Mouse (Mus musculus): ENCODE results near the gene Nol6.

Gene Nol6

DNA sequence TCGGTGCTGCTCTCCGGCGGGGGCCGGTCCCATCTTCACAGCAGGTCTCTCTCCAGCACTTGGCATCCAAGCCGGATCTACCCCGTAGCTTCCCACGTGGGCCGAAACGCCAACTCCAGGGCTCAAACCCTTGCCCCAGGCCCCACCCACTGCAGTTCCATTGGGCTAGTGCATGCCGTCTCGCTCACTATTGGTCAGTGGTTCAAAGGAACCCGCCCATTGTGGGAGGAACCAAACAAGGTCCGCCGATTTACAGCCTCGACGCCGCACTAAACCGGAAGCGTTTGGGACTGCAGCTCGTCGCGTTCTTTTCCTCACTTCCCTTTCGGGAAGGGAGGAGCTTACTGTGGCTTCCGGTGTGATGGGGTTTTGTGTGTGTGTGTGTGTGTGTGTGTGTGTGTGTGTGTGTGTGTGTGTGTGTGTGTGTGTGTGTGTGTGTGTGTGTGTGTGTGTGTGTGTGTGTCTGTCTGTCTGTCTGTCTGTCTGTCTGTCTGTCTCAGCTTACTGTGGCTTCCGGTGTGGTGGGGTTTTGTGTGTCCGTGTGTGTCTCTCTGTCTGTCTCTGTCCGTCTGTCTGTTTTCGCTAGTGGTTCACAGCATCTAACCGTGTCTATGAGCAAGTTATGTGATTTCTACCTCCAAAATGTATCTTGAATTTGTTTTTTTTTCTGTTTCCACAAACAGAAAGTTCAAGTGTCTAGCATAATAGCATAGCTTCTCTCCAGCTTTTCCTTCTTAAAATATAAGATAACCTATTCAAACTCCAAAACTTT lies at the start of gene Nol6:
Gene Nol6 (minus strand): TSS at position 276 of the 772 bp plus-strand sequence.
- POLR2A ChIA-PET = interaction anchor here (0.5 to 3.0 kb wide), 117 partner anchors 8 to 1875 kb away, joined by 3 to 45 read pairs (median 4); partner anchors contain the start of genes Aqp3 (in 3 of the 4), Ubap2 (in 3 of the 4), B4galt1 (in 1 of the 4) and Bag1 (in 1 of the 4)

DNA sequence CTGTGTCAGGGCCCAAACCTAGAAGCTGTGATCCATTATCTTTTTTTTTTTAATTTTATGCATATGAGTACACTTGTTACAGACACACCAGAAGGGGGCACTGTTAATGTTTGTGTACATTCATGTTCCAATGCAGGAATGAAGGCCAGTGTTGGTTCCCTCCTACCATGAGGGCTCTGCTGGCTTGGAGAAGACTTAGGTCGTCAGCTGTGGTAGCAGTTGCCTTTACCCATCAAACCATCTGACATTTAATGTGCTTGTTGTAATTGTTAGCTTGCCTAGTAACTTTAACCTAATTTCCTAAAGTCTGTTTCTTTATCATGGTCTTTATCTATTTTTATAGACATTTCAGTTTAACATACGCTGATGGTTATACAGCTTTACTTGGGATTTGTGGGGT lies 46.7 kb upstream of the Nol6 start:
- POLR2A ChIA-PET = interaction anchor here in 3 of 4 experiments (0.7 to 2.9 kb wide), 5 partner anchors 14 to 139 kb away, joined by 3 to 12 read pairs (median 3); no protein-coding TSS in a partner anchor
- CTCF ChIA-PET = interaction anchor here in 2 of 4 experiments (0.6 to 1.3 kb wide), 3 partner anchors 21 to 211 kb away, joined by 3 read pairs; no protein-coding TSS in a partner anchor

More for the DNA sequence above, at the start of gene Nol6:
- CTCF ChIA-PET = interaction anchor here (0.5 to 1.8 kb wide), 42 partner anchors 10 to 1908 kb away, joined by 3 to 14 read pairs (median 4); no protein-coding TSS in a partner anchor

DNA sequence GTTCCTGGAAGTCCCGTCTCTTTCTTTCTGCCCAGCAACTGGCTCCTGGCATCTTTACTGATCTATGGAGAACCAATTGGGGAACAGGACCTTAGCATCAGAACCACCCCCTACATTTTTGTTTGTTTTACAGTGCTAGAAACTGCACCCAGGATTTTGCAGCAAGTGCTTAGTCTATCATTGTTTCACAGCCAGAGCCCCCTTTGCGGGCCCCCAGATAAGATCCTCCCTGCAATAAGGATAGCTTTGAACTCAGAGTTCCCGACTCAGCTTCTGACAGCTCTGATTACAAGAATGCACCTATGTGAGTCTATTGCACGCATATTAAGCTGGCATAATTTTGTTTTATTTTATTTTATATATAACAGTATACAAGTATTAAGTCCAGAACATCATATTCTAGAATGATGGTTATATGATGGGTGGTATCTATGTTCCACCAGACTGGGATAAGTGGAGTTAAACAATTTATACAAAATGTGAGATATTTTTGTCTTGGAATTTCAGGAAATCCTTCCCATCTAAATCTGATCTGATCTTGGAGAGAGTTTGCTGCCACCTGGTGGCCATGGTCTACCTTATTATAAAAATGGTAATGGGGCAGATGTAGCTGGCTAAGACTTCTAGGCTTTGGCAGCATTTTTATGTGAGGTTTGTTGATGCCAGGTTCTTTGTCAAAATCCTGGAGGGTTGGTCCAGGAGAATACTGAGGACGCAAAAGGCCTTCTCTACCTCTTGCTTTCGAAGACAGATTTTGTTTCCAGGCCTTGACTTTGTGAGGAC lies 41.6 kb upstream of the Nol6 start:
- CTCF ChIA-PET = interaction anchor here (0.6 to 4.0 kb wide), 48 partner anchors 9 to 337 kb away, joined by 3 to 40 read pairs (median 4); partner anchors contain the start of genes Nol6 (in 3 of the 4) and AI464131 (in 1 of the 4)
- POLR2A ChIA-PET = interaction anchor here (0.6 to 6.4 kb wide), 47 partner anchors 9 to 117 kb away, joined by 3 to 70 read pairs (median 5); partner anchors contain the start of genes Nol6 (in 2 of the 4) and Ubap2 (in 1 of the 4)

DNA sequence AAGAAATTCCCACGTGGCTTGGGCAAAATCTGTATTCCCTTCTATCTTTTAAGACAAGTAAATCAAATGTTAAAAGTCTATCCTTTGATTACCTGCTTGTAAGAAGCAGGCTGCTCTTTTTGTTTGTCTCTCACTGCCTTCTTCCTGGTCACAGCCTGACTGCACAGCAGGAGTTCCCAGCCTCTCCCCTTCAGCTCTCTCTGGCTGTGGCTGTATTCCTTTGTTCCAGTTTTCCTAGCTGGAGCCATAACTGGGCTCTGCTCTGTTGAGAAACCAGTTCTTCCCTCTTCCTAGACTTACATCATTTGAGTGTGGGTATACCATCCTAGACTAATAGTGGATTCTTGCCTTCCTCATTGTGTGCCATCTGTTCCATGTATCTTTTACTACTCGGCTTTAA lies 40.7 kb upstream of the Nol6 start:
- ChIA-PET CTCF (interaction anchor here (0.6 to 4.0 kb wide), 37 partner anchors 8 to 377 kb away, joined by 3 to 40 read pairs (median 5); partner anchors contain the start of gene Nol6 (in 1 of the 4)), POLR2A (interaction anchor here (0.6 to 6.4 kb wide), 53 partner anchors 8 to 381 kb away, joined by 3 to 70 read pairs (median 4); partner anchors contain the start of genes Nol6 (in 2 of the 4) and Ubap1 (in 1 of the 4))

DNA sequence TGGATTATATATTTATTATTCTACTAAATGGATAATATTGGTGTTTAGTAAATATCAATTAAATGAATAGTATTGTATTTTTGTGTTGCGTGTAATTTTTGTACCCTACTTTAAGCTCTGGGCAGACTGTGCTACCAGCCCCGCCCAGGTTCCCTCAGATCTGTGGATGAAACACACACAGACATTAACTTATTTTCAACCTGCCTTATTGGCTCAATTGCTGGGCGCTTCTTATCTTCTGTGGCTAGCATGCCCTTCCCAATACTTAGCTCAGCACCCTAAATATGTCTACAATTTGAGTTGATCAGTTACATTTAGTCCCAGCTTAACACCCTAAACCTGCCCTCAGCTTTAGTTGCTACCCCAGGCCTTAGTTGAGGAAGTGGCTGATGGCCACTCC lies 37.0 kb upstream of the Nol6 start:
- ChIA-PET CTCF (interaction anchor here in 1 of 4 experiments (1.1 kb wide), 1 partner anchor 16 kb away, joined by 3 read pairs; no protein-coding TSS in a partner anchor), POLR2A (interaction anchor here in 2 of 4 experiments (0.6 to 6.4 kb wide), 12 partner anchors 8 to 114 kb away, joined by 3 to 70 read pairs (median 4); partner anchors contain the start of genes Nol6 (in 2 of the 2), Aqp3 (in 1 of the 2), Ubap2 (in 1 of the 2) and Ube2r2 (in 1 of the 2))

DNA sequence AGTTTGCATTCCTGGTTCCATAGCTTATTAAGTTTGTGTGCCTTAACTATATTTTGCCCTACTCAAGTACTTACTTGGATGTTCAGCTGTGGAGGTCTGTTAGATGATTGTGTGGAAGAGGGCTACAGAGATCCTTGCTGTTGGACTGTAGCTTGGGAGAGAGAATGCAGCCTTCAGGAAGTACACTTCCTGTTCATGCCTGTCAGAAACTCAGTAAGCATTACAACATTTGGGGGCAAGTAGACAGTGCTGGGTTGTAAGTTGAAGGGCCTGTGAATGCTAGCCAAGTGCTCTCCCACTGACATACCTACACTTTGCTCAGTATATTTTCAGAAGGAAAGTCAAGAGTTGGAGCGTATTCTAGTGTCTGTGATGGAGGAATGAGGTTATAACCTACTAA lies 34.0 kb upstream of the Nol6 start:
- CTCF ChIA-PET = interaction anchor here in 2 of 4 experiments (1.1 to 1.8 kb wide), 4 partner anchors 17 to 108 kb away, joined by 3 to 5 read pairs (median 3); no protein-coding TSS in a partner anchor
- POLR2A ChIA-PET = interaction anchor here in 2 of 4 experiments (0.6 to 8.1 kb wide), 13 partner anchors 7 to 50 kb away, joined by 3 to 57 read pairs (median 6); partner anchors contain the start of genes Nol6 (in 1 of the 2) and Ube2r2 (in 1 of the 2)

DNA sequence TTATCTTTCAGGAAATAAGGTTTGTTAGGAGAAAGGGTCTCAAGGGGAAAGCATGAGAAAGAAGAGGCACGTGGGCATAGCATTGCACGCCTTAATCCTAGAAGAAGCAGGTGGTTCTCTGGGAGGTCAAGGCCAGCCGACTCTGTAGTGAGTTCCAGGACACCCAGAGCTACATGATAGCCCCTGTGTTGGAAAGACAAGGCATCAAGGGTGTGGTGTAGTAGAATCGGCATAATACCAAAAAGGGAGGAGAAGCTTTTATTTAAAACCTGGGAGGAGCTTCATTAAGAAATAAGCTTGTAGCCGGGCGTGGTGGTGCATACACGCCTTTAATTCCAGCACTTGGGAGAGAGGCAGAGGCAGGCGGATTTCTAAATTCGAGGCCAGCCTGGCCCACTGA lies 32.7 kb upstream of the Nol6 start:
- POLR2A ChIA-PET = interaction anchor here in 3 of 4 experiments (0.7 to 8.1 kb wide), 29 partner anchors 8 to 329 kb away, joined by 3 to 57 read pairs (median 5); partner anchors contain the start of genes Nol6 (in 2 of the 3), Aqp3 (in 1 of the 3), Ubap1 (in 1 of the 3) and Ubap2 (in 1 of the 3)
- CTCF ChIA-PET = interaction anchor here (0.7 to 2.1 kb wide), 13 partner anchors 8 to 1833 kb away, joined by 3 to 11 read pairs (median 3); partner anchors contain the start of gene Fam219a (in 1 of the 4)

DNA sequence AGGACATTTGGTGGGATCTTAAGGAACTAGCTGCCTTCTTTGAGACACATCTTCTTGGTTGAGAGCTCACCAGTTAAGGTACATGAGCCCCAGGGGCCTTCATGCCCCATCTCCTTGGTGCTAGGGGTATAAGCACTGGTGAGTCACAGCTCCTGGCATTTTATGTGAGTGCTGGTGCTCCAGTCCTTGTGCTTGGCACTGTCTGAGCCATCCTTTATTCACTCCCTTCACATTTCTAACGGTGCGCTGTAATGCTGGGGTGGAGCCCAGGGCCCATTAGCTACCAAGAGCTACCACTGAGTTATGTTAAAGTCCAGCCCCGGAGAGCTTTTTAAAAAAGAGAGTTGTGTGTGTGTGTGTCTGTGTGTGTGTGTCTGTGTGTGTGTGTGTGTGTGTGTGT lies 28.9 kb upstream of the Nol6 start:
- ChIA-PET POLR2A (interaction anchor here (0.6 to 8.1 kb wide), 25 partner anchors 9 to 244 kb away, joined by 3 to 70 read pairs (median 4); partner anchors contain the start of gene Nol6 (in 2 of the 4)), CTCF (interaction anchor here (0.6 to 5.0 kb wide), 13 partner anchors 9 to 580 kb away, joined by 3 to 36 read pairs (median 4); partner anchors contain the start of gene Nol6 (in 1 of the 4))

DNA sequence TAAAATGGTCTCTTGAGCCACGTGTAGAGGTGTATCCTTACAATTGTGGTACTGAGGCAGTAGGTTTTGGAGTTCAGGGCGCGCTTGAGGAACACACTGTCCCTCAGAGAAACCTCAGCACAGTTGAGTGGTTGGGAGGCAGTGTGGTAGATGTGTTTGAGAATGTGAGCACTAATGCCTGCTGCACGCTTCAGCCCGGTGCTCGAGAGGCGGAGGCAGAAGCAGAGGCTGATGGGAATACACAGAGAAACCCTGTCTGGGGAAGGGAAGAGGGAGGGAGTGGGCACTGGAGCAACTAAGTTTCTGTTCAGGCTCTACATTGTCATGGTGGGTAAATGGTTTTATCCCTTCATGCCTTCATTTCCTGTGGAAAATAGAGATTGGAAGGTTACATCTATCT lies 26.9 kb upstream of the Nol6 start:
- POLR2A ChIA-PET = interaction anchor here in 2 of 4 experiments (1.0 to 4.5 kb wide), 7 partner anchors 9 to 40 kb away, joined by 3 to 70 read pairs (median 8); no protein-coding TSS in a partner anchor

DNA sequence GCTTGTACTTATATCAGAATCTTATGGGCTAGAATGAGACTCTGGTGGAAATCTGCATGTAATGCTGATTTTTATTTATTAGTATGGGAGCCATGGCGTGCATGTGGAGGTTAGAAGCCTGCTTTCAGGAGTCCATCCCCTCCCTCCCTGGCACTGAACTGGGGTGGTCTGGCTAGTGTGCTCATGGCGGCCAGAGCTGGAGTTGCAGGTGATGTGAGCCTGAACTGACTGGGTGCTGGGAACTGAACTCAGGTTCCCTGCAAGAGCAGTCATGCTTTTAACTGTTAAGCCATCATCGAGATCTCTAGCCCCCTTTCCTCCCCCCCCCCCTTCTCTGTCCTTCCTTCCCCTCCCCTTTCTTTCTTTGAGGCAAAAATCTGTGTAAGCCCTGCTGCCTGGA lies 25.6 kb upstream of the Nol6 start:
- ChIA-PET CTCF (interaction anchor here in 3 of 4 experiments (0.5 to 2.5 kb wide), 9 partner anchors 12 to 528 kb away, joined by 3 to 9 read pairs (median 3); no protein-coding TSS in a partner anchor), POLR2A (interaction anchor here in 2 of 4 experiments (0.6 to 2.7 kb wide), 12 partner anchors 8 to 558 kb away, joined by 3 to 11 read pairs (median 4); partner anchors contain the start of gene Nol6 (in 1 of the 2))

More for the DNA sequence above, 26.9 kb upstream of the Nol6 start:
- CTCF ChIA-PET = interaction anchor here in 2 of 4 experiments (3.0 to 5.0 kb wide), 2 partner anchors 14 kb away, joined by 20 to 36 read pairs; no protein-coding TSS in a partner anchor

DNA sequence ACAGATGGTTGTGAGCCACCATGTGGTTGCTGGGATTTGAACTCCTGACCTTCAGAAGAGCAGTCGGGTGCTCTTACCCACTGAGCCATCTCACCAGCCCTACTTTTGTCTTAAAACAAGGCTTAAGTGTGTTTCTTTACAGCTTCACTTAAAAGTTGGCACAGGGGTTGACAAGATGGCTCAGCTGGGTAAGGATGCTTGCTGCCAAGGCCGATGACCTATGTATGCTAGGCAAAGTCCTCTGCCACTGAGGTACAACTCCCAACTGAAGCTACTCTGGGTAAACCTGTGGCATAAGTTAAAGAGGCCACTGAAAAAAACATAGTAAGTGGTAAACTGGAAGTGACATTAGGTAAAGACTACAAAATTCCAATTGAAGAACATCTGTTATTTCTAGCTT lies 18.3 kb upstream of the Nol6 start:
- CTCF ChIA-PET = interaction anchor here (0.6 to 3.1 kb wide), 9 partner anchors 11 to 361 kb away, joined by 3 to 18 read pairs (median 4); partner anchors contain the start of gene Ubap1 (in 1 of the 4)
- POLR2A ChIA-PET = interaction anchor here (0.5 to 6.5 kb wide), 22 partner anchors 8 to 229 kb away, joined by 3 to 57 read pairs (median 4); partner anchors contain the start of gene Nol6 (in 3 of the 4)

DNA sequence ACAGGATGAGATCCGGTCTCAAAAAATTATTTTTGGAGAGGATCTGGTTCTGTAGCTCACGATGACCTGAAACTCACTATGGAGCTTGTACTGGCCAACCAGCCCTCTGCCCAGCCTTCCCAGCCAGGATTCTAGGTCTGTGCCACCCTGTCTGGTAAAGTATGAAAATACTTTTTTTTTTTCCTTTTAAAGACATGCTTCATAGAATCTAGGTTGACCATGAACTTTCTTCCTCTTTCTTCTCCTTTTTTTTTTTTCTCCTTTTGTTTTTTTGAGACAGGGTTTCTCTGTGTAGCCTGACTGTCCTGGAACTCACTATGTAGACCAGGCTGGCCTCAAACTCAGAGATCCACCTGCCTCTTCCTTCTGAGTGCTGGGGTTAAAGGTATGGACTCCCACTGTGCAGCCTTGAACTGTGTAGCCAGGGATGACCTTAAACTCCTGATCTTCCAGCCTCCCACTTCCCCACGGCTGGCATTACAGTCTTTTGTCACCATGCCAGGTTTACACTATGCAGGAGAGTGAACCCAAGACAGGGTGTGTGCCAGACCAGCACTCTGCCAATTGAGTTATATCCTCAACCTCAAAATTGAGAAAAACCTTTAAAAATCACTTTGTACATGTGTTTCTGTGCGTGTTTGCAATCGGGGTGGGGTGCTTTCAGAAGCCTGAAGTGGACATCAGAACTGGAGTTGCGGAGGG lies 16.1 kb upstream of the Nol6 start:
- POLR2A ChIA-PET = interaction anchor here (0.6 to 3.3 kb wide), 11 partner anchors 9 to 82 kb away, joined by 3 to 21 read pairs (median 6); partner anchors contain the start of gene Nol6 (in 1 of the 4)
- CTCF ChIA-PET = interaction anchor here in 2 of 4 experiments (1.0 to 3.1 kb wide), 3 partner anchors 14 to 26 kb away, joined by 3 to 18 read pairs (median 4); no protein-coding TSS in a partner anchor

DNA sequence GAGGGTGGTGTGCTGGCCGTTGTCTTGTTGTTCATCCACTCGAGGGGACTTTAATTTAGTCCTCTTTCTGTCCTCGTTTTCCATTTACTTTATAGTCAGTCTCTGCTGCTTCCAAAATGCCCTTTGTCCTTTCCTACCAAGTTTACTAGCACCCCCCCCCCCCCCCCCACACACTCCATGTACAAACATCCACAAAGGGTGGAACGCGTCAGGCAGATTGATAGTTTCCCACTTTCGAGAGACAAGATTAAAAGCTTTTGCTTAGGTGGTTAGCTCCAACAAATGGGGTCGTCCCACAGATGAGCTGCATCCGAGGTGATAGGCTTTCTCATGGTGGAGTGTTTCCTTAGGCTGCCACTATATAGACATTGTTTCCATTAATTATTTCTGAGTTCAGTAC lies 12.6 kb upstream of the Nol6 start:
- ChIA-PET POLR2A (interaction anchor here in 3 of 4 experiments (0.6 to 3.4 kb wide), 34 partner anchors 8 to 430 kb away, joined by 3 to 22 read pairs (median 4); partner anchors contain the start of genes Nol6 (in 2 of the 3), Ubap2 (in 2 of the 3), Aqp3 (in 1 of the 3) and Dcaf12 (in 1 of the 3)), CTCF (interaction anchor here (0.7 to 1.5 kb wide), 5 partner anchors 9 to 368 kb away, joined by 3 to 13 read pairs (median 3); partner anchors contain the start of gene Aqp3 (in 1 of the 4))

DNA sequence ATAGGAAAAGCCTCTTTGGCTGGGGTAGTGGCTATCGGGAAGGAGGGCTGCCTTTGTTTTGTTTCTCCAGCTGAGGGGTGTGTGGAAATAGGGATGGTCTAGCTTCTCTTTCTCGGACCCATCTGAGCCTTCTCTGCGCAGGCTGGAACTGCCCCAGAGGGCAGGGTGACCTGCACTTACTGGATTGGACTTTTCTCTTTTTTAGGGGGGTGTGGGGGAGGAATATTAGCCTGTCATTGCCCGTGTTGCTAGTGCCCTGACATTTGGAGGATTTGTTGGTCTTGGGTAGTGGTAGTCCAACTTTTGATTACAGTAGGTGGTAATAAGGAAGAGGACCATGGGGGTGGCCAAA lies 12.2 kb upstream of the Nol6 start:
- POLR2A ChIA-PET = interaction anchor here in 3 of 4 experiments (0.6 to 3.4 kb wide), 33 partner anchors 8 to 212 kb away, joined by 3 to 22 read pairs (median 4); partner anchors contain the start of genes Nol6 (in 2 of the 3), Ubap2 (in 2 of the 3), Aqp3 (in 1 of the 3) and Dcaf12 (in 1 of the 3)
- CTCF ChIA-PET = interaction anchor here in 3 of 4 experiments (0.7 to 1.5 kb wide), 6 partner anchors 10 to 368 kb away, joined by 3 to 4 read pairs (median 3); partner anchors contain the start of gene Aqp3 (in 1 of the 3)

DNA sequence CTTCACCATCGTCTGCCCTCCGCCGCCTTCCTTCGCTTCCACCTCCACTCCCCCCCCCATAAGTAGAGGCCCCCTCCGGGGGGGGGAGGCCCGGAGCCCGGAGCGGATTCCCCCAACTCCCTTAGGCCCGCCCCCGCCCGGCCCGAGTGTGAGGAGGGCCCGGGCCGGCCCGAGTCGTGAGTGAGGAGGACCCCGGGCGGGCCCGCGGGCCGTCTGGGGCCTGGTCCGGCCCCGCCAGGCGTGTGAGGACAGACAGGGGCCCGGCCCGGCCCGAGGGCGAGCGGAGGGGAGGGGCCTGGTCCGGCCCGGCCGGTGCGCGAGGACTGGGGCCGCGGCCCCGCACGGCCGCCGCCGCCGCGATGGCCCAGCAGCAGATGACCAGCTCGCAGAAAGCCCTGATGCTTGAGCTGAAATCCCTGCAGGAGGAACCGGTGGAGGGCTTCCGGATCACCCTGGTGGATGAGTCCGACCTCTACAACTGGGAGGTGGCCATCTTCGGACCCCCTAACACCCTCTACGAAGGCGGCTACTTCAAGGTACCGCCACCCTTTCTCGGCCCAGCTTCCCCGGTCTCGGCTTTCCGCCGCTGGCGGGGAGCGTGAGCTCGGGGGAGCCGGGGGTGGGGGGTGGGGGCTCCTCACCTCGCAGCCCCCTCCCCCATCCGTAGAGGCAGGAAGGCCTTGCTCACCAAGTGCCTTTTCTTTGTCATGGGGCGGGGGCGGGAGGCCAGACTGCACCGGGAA lies 11.6 kb upstream of the Nol6 start, which contains the start of gene Ube2r2:
Gene Ube2r2 (plus strand): TSS at position 33 of the 743 bp plus-strand sequence.
- POLR2A ChIA-PET = interaction anchor here in 3 of 4 experiments (0.6 to 3.4 kb wide), 34 partner anchors 9 to 213 kb away, joined by 3 to 22 read pairs (median 4); partner anchors contain the start of genes Nol6 (in 2 of the 3), Ubap2 (in 2 of the 3), Aqp3 (in 1 of the 3) and Dcaf12 (in 1 of the 3)
- CTCF ChIA-PET = interaction anchor here (0.6 to 1.5 kb wide), 7 partner anchors 10 to 369 kb away, joined by 3 to 5 read pairs (median 3); partner anchors contain the start of gene Aqp3 (in 1 of the 4)

Measured in embryonic stem cell, embryonic (primary cell).